Mouse (Mus musculus): ENCODE results near the gene Smarcal1.

DNA sequence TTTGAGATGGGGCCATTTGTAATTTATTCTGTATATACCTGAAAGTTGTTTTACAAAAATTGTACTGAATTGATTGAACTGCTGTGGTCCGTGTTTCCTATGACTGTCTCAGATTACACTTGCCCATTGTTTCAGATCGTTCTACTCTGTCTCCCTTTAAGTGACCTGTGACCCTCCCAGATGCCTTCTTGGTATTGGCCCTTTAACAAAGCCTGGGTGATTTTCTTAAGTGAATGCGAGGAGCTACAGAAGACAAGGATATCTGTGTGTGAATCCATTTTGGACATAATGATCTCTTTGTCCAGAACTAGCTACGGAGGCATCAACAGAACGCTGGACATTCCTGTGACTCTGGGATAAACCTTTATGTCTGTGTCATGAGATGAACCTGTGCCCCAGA, 52.2 kb downstream of the Smarcal1 start:
- no peak for TF ChIP-seq CTCF (IDR thresholded peaks at IDR 0.05; ENCODE audit: low read depth, low read length)
- TF ChIP-seq POLR2A (IDR thresholded peaks at IDR 0.05; ENCODE audit: insufficient read depth, low read length): no peak
- no peak for TF ChIP-seq EP300 (IDR thresholded peaks at IDR 0.05; ENCODE audit: insufficient read depth, low read depth, low read length)

Measured in ES-Bruce4 (cell line).